Mouse (Mus musculus) heart, adult 8-10 months (tissue): ENCODE results near the gene Ccdc188. TPM values are rescaled to one million over a fixed set of nuclear protein-coding genes. Genes with fewer than 3 reads are reported as not detected.

Source experiments
- DNase-seq: peaks from one replicate; pipeline ENCODE4 v3.0.0; 2022; ENCODE audit warnings: low spot score
- total RNA-seq, 4 experiments: library from RNA; stranded (reverse); gene quantifications; 2 replicates each; pipeline ENCODE4 v1.2.4; 2022

The Ccdc188 gene
- total RNA-seq, 4 experiments from 2014 or later: not detected

DNA sequence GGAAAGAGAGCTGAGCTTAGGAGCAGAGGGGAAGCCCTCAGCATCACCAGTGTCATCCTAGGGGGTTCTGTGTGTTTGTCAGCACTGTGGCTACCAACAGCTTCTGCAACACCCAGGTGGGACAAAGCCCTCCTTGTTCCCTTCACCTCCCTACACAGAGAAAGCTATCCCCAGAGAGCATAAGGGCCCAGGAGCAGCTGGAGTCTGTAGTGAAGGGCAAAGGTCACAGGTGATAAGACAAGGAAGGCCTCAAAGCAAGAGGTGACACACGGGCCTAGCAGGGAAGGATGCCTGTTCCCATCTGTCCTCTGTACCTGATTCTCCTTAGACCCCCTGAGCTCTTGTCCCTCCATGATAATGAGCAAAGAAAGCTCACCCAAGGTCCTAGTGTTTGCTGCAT is 16.1 kb upstream of the Ccdc188 start:
- DNase-seq: no peak

DNA sequence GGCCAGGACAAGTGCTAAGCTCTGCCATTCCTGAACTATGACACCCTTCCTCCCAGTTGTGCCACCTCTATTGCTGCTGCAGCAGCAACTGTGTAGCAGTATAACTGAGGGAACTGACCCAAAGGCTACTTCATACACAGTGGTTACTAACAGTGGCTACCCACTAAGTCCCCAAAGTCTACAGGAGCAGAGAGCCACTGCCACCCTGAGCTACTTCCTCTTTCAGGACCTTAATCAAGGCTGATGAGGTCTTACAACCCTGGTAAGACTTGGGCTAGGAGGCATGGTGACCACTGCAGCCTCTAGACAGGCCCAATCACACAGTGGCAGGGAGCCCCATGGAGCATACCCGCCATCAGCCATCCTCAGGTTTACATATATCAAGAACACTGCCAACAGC is 15.6 kb upstream of the Ccdc188 start:
- no peak for DNase-seq

DNA sequence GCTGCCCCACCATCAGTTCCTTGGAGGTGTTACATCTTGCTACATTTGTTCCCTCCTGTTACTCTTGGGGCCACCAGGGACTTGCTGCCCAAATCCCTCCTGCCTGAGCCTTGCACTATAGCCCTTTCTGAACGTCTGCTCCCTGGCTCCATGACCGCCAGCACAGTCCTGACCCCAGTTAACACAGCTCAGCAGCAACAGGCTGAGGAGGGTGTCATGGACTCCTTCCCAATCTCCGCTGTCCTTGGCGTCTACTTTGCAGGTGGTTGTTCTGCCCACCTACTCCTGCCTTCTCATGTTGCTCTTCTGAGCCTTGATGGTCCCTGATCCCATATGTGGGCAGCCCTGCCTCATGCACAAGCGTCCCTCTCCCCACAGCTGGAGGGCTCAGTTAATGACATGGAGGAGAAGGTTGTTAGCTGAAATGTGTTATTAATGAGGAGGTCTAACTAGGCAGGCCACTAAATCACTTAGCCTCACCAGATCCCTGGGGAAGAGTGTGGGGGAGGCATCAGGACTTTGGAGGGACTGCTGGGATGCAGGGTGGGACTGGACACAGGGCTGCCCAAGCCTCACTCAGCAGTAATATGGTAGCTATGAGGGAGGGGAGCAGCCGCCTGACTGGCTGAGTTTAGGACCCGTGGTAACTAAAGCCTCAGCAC is 14.1 kb upstream of the Ccdc188 start:
- no peak for DNase-seq

DNA sequence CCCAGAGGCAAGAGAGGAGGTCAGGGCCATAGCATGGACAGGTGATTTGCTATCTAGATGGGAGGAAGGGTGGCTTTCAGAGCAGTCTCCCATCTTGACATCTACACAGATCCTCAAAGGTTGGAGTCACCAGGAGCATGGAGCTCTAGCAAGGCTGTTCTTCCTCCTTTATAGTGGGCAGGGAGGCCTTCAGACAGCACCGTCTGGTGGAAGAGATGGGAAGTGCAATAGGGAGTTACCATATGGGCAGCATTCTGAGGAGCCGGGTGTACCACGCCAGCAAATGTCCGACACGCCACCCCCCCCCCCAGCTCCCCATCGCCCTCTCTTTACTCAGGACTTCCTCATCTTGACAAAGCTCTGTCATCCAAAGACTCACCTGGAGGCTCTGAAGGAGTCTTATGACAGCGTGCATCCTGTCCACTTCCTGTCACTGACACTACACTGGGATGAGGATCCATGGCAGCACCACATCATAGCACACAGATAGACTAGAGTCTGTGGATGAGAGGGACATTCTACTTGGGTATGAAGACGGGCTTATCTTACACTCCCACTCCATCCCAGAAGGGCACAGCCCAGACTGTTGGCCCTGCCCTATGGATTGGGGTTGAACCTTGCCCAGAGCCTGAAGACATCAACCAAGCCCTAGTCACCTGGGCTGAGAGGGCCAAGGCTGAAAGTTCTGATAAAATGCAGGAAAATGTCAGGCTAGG is 6.8 kb upstream of the Ccdc188 start:
- DNase-seq: peak; percentile 58

DNA sequence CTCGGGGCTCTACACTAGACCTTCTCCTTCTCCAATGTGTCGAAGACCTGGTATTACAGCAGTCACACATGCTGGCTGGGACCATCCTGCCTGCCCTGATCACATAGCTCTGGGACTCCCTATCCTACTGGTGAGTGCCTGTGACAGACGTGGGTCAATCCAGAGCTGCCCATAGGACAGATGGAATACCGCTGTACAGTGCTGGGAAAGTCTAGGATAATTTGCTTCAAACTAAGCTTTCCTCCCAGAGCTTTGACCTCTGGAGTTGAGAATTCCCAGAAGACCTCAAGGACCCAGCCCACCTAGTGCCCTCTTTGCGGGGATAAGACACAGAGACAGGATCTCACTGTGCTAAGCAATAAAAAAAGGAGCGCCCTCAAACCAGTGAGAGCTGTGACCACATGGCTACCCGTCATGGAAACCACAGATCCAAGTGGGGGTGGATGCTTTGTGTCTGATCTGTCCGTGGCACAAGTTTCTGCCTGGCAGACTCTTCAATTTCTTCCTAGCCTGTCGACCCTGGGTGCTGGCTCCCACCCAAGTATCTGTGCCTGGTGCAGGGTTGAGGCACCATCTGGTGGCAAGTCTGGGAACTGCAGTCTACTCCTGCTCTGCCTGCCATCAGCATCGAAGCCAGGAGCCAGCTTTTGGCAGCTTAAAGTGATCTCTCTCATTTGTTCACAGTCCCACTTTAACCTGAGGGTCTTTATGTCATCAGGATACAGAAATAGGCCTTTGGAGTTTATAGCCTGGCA is 6.1 kb upstream of the Ccdc188 start:
- DNase-seq: peak; percentile 77

DNA sequence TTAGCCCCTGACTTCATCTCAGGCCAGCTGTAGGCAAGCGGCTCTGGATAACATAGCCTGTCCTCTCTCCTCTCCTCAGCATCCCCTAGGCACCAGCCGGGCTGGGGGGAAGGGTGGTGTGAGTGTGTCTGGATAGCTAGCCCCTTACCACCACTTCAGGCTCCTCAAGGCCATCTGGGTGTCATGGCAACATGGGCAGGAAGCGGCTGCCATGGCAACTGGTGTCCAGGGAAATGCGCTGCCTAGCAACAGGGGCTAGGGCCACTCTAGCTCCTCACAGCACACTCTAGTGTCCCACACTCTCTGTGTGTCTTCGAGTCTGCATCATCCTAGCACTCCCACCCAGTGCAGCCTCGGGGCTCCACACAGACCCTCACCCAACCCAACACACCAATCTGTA is 4.0 kb upstream of the Ccdc188 start:
- no peak for DNase-seq

DNA sequence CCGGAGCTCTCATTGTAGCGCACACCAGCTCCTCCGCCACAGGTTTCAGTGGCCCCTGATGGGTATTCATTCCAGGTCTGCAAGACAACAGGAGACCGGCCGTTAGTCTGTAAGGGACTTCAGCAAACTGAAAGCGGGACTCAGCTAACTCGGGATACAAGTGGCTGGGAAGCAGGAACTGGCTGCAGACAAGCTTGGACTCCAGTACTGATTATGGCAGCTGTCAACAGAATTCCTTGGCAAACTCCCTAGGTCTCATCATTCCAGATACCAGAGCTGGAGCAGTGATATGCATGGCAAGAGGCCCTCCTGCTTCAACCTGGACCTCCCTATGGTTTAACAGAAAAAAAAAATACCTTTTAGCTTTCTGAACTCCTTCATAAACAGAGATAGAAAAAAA is 2.8 kb upstream of the Ccdc188 start:
- no peak for DNase-seq

DNA sequence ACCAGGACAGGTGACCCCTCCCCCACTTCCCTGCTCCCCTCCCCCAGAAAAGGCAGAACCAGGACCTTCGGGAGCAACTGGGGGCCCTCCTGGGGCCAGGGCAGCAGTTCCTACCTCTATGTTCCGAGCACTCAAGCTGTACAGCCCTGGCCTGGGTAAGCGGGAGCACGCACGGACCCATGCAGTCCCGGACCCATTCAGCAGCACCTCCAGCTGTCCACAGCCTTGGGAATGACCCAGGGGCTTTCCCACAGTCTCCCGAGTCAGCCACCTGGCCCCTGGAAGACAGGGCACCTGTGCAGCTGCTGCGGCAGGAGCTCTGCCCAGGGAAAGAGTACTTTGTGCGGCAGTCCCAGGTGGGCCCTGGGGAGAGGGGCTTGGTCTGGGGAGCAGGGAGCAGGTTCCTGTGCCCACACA is 909 bp downstream of the Ccdc188 start:
- no peak for DNase-seq

DNA sequence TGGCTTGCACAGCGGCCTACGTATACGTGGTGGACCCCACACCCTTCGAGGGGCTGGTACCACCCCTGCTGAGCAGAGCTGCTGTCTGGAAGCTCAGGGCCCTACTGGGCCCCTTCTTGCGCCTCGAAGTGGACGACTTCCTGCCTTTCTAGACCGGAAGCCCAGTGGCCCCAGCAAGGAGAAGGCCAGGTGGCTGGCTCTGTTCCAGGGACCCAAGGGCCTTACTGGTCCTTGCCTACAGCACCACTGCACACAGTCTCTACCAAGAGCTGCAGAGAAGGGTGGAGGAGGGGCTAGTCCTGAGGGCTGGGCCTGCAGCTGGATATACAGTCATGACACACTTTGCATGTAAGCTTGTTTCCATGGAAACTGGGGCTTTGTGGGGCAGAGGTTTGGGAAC is 2.3 kb downstream of the Ccdc188 start:
- DNase-seq: no peak

DNA sequence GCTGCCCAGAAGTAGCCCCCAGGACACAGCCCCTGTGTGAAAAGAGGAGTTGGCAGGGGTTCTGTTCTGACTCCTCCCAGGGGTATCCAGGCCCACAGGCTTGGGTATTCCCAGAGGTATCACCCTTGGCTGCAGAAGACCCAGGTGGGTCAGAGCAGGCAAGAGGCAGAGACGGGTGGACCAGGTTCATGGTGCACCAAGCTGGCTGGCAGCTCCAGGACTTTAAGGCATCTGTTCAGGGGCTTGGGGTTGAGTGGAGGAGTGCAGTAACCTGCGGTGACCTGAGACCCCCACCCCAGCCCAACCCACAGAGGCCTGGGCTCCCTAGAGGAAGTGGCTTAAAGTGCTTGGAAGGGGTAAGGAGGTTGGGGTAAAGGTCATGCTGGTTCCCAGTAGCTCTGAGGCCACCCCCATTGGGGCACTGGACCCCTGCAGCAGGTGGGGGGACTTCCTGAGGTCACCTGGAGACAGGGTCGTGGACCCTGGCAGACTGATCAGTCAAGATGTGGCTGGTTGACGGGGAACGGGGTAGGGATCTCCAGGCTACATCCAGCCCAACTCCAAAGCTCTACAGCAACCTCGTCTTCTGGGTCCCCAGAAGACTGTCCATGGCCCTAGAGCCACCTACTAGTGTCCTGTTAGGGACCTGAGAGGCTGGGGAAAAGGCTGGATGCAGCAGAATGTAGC is 3.3 kb downstream of the Ccdc188 start:
- DNase-seq: no peak

DNA sequence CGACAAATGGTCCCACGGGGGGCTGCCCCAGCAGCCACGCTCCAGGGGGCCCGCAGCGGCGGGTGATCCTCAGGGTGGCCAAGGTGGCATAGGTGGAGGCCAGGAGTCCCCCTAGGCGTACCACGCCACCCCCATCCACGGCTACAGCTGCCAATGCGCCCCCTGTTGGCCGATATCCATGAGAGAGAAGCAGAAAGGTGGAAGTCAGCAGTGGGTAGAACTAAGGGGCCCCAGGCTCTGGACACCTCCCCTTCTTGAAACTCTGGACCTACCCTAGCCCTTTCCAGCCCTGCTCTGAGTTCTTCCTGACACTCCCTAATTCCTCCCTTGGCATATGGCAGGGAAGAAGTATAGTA is 3.8 kb downstream of the Ccdc188 start:
- no peak for DNase-seq

DNA sequence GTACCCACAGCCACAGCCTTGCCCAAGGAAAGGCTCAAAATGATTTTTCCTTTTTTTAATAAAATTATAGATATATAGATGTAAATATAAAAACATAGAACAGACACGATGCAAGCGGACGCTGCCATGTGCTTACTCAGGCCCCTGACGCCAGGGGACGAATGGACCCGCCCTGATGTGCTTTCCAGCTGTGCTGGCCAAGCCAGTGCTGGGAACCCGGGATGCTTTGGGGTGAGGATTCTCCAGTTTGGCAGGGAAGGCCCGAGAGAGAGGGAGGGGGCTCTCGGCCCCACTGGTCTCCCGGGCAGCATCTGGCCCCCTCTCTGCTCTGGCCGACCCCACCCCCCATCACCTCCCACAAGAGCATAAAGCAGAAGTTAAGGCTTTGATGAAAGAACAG is 4.5 kb downstream of the Ccdc188 start:
- DNase-seq: no peak

DNA sequence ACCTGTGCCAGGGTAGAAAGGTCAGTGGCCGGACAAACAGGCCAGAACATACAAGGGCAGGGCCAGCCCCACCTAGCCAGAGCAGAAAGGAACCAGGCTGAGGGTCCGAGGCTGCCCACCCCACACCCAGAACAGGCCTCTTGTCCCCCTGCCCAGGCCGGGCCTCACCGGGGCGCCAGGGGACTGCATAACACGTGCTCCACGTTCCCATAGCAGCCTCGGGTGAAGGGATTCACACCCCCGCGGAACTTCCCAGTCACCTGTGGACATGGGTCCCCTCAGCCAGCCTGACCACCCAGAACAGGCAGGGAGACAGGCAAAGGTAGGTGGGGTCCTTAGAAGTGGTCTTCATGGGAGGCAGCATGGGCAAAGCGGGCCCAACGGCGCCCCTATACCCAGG is 9.5 kb downstream of the Ccdc188 start:
- no peak for DNase-seq

DNA sequence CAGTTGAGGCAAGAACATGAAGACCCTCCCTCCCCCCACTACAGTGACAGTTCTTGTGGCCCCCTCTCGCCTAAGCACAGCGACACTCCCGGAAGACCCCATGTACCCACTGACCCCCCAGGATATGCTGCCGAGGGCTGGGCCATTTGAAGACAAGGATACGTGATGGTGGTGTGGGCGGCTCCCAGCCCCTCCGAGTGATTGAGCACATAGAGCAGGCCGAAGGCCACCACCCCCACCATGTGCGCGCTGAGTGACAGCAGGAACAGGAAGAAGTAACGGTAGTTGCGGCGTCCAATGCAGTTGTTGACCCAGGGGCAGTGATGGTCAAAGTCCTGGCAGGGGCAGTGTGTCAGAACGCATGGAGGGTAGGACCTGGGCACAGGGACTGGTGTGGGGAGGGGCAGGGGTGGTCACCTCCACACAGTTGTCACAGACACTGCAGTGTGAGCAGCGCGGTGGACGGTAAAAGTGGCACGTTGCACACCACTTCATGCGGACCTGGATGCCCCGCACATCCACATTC is 10.3 kb downstream of the Ccdc188 start:
- DNase-seq: no peak

DNA sequence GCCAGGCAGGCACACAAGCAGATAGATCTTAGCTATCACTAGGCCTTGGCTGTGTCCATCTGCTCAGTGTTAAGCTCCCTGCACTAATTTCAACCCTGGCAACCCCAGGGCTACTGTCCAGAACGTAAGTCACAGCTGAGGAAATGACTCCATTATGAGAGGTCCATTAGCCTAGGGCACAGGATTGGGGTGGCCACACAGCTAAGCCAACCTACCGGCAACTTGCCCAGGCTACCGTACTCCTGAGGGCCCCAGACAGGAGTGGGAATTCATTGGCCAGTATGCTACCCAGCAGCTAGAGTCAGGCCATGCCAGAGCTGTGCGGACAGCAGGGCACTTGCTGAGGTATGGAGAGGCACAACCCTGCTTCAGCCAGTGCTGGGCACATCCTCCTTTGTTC is 11.2 kb downstream of the Ccdc188 start:
- DNase-seq: no peak

DNA sequence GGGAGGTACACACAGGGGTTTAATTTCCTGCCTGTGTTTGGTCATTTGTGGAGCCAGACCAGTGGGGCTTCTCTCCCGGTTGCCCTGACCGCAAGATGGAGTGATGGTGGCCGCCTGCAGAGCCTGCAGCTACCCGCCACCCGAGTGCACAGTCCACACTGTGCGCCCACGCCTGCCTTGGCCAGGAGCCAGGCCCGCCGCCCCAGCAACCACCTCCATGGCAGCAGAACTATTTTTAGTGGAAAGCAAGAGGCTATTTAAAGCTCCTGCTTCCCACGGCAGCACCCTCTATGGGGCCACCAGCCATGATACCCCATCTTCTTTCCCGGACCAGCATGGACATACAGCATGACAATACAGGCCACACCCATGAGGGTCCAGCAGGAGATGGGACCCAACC is 11.9 kb downstream of the Ccdc188 start:
- DNase-seq: peak; percentile 42

DNA sequence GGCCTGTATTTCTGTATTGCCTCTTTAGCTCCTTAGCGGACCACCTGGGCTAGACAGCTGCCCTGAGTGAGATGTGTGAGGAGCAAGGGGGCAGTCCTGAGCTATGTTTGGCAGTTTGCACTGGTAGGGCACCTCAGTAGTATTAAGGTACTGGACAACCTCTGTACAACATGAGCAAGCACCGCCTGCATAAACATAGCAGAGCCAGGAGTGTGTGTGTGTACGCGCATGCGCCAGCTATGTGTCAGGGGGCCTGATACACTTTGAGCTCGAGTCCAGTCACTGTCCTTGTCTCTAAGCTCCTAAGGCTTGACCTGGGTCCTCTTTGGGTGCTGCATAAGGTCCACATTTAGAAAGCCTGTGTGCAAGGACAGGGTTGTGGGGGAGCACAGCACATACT is 12.9 kb downstream of the Ccdc188 start:
- DNase-seq: no peak

DNA sequence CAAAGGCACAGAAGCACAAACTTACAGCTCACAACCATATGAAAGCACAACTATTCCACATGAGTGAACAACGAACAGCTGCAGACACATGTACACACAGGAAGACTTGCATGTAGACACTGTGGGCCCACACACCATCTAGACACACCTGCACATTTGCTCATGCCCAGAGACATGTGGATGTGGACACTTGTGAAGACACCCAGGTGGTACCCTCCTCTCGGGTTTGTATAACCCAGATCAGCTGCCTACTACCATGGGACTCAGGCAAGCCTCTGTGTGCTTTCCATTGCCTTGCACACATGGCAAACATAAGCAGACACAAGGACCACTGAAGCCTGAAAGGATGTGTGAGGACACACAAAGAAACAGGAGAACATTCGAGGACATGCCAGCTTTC is 13.4 kb downstream of the Ccdc188 start:
- no peak for DNase-seq

DNA sequence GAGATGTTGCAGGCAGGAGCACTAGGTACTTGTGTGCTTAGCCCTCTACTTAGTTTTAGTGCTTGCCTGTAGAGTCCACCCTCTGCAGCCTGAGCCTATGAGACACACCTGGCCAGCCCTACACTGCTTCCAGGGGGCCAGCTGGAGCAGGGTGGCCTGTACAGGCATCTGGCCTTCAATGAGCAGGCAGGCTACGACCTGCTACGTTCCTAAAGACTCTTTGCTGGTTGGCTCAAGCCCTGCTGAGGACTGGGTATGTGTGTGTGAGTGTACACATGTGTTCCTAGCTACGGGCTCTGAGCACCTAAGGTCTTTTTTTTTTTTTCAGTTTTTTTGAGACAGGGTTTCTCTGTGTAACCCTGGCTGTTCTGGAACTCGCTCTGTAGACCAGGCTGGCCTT is 13.8 kb downstream of the Ccdc188 start:
- no peak for DNase-seq

DNA sequence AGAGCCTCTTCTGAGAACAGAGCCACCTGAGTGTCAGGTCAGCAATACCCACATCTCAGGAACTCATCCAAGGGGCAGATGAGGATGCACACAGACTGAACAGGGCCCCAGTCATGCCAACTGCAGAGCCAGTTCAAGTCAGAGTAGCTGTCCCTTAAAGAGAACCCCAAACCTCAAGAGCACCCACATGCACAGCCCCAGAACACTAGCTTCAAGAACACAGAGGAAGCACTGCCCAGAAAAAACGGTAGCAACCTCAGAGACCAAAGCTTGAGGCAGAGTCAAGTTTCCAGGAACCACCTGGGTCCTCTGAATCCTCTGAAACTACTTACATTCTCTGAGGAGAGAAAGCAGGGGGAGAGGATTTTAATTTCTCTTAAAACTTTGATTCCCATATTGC is 15.8 kb downstream of the Ccdc188 start:
- no peak for DNase-seq

DNA sequence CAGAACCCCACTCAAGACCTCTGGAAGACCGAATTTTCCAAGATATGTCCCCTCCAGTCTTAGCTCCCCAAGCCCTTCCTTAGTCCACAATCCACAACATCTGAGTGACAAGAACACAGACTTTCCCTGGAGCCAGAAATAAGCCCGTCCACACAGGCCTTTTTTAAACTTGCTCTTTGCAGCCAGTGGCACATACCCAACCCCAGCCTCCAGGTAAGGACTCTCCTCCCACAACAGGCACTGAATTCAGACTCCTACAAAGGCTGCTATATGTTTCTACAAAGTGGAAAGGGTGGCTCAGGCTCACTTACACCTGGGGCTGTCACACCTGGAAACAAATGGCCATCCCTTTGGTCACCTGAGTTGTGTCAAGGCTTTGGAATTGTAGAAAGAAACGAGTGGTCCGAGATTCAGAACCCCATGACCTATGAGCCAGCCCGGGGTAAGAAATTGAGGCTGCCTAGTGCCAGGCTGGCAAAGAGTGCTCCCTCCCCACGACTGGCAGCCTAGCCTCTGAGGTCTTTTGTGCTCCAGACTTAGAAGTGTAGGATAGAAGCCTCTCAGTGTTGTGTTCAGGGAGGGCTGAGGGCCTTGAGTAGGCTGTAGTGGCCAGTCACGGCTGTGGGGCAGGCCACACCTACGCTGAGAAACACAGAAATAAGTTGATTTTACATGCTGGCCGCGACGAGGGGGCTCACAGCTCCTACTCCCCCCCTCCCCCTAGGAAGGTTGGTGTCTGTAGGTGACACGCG is 16.4 kb downstream of the Ccdc188 start:
- no peak for DNase-seq
